Mouse (Mus musculus) stomach, postnatal 0 days (tissue): Measurements from ENCODE around the gene Cep55.

Source experiments
- CTCF ChIP-seq: IDR thresholded peaks from 2 replicates; pipeline ENCODE4 v1.5.1; 2016; ENCODE audit warnings: antibody characterized with exemption, low read depth, mild to moderate bottlenecking, moderate library complexity
- EP300 ChIP-seq: optimal IDR thresholded peaks from 2 replicates; pipeline ENCODE3; 2016; ENCODE audit warnings: antibody characterized with exemption

GRCm38 (mm10) chr19:38055798-38056197 lies 987 bp downstream of the Cep55 start:
- TF ChIP-seq CTCF = no peak
- TF ChIP-seq EP300 = no peak
